Mouse (Mus musculus) kidney, postnatal 0 days (tissue): ENCODE data around the gene Ccdc144b. TPM values are rescaled to one million over a fixed set of nuclear protein-coding genes. Genes with fewer than 3 reads are reported as not detected.
A peak's percentile ranks its signal among the peaks of the same experiment; 100 is the strongest.

Experiments
- ATAC-seq: fragments of 200-750 bp; cut with Nextera tagmentation; replicated peaks from 2 replicates; pipeline ENCODE4 v1.8.0; 2017; ENCODE audit warnings: low read depth, moderate number of reproducible peaks, moderate TSS enrichment, moderate library complexity; ENCODE audit not compliant: low FRiP score
- DNase-seq: peaks from one replicate; pipeline ENCODE4 v3.0.0-alpha.2; 2016; ENCODE audit warnings: low spot score
- H3K27ac ChIP-seq: fragments of 300-500 bp; sonication (generic); 2 replicates; pipeline ENCODE4 v1.5.1; 2014; ENCODE audit warnings: mild to moderate bottlenecking
- H3K27me3 ChIP-seq: fragments of 300-500 bp; sonication (generic); 2 replicates; pipeline ENCODE4 v1.6.1; 2014; ENCODE audit warnings: low read length, mixed read lengths; ENCODE audit not compliant: insufficient read depth
- H3K36me3 ChIP-seq: fragments of 300-500 bp; sonication (generic); 2 replicates; pipeline ENCODE4 v1.6.1; 2014; ENCODE audit warnings: low read length, mixed read lengths; ENCODE audit not compliant: insufficient read depth
- H3K4me1 ChIP-seq: fragments of 300-500 bp; sonication (generic); replicated peaks from 2 replicates; pipeline ENCODE4 v1.6.1; 2014; ENCODE audit warnings: antibody characterized with exemption, low read length, mixed read lengths; ENCODE audit not compliant: insufficient read depth
- H3K4me2 ChIP-seq: fragments of 300-500 bp; sonication (generic); 2 replicates; pipeline ENCODE4 v1.6.1; 2014; ENCODE audit warnings: mild to moderate bottlenecking, low read length, moderate library complexity, mixed read lengths
- H3K4me3 ChIP-seq: fragments of 300-500 bp; sonication (generic); replicated peaks from 2 replicates; pipeline ENCODE4 v1.5.1; 2014; ENCODE audit warnings: low read depth, low read length
- H3K9ac ChIP-seq: fragments of 300-500 bp; sonication (generic); 2 replicates; pipeline ENCODE4 v1.6.1; 2014; ENCODE audit warnings: low read depth, low read length
- H3K9me3 ChIP-seq: fragments of 300-500 bp; sonication (generic); replicated peaks from 2 replicates; pipeline ENCODE4 v1.6.1; 2016; ENCODE audit warnings: low read length, inconsistent platforms, mixed read lengths
- CTCF ChIP-seq: IDR thresholded peaks from 2 replicates; pipeline ENCODE4 v1.5.1; 2016; ENCODE audit warnings: antibody characterized with exemption, low read depth, mild to moderate bottlenecking, moderate library complexity
- WGBS: fragments of 180-500 bp; shearing (Covaris S2); extraction: QIAGEN DNeasy Blood & Tissue Kit; methylation state at CpG from one replicate; pipeline ENCODE4 v1.1.7; 2014; 5-methylcytosine and 5-hydroxymethylcytosine counted together
- polyA plus RNA-seq: library from polyadenylated mRNA; unstranded; fragments of >200 nt; fragmentation: Nextera tagmentation; extraction: Ambion mirVana; gene quantifications from 2 replicates; pipeline ENCODE4 v1.2.1, GENCODE M21; 2015

Gene Ccdc144b
- polyA plus RNA-seq, 1 experiment from 2014 or later, result not detected

DNA sequence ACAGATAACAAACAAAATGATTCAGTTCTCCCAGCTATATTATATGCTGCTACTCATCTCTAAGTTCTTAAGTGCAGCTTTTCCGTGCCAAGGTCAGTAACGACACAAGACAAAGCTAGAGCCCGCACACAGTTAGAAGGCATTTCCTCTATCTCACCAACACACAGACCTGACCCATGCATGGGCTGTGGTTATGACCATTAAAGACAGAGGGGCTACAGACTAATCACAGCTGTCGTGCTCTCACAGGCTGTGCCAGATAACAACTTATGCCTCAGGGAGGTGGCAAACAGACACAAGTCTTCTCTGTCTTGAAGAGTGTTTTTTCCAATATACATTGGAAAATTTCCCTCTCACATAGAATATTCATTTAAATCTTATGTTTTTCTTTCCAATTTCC lies 88.4 kb downstream of the Ccdc144b start:
- TF ChIP-seq CTCF, result no peak
- WGBS, result 85% methylated on average over 4 of the region's 4 CpGs
- no peak overlapping the region for H3K27ac ChIP-seq
- H3K4me3 ChIP-seq, result no peak overlapping the region
- peaks cover 34% of the 10 kb centered on the region for H3K36me3 ChIP-seq
- no peak for DNase-seq
- no peaks in the 10 kb centered on the region for H3K9me3 ChIP-seq
- H3K4me1 ChIP-seq, result no peaks in the 10 kb centered on the region
- H3K4me2 ChIP-seq, result no peak overlapping the region
- no peak for ATAC-seq
- H3K27me3 ChIP-seq, result no peaks in the 10 kb centered on the region
- H3K9ac ChIP-seq, result no peak overlapping the region

DNA sequence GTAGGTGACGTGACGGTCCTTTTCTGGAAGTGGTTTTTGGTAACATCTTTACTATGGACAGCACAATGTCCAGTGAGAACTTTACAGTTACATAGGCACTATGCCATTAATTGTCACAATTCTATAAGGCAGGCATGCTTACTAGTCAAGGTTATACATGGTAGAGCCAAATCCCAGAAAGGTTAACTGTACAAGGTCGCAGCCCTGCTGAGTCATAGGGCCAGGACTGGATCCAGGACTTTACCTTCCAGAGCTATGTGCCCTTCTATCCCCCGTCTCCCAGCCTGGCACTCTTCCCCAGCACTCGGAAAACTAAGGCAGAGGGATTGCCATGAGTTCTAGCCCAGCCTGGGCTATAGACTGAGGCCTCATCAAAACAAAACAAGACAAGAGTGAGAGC lies 89.4 kb downstream of the Ccdc144b start:
- Histone ChIP-seq H3K4me1 (no peaks in the 10 kb centered on the region), H3K4me2 (no peak overlapping the region), H3K9ac (no peak overlapping the region), H3K9me3 (no peaks in the 10 kb centered on the region), H3K36me3 (peaks cover 37% of the 10 kb centered on the region), H3K27ac (no peak overlapping the region), H3K4me3 (no peak overlapping the region), H3K27me3 (no peaks in the 10 kb centered on the region)
- 91% methylated on average over 5 of the region's 5 CpGs for WGBS
- ATAC-seq, result no peak
- no peak for DNase-seq
- no peak for TF ChIP-seq CTCF

DNA sequence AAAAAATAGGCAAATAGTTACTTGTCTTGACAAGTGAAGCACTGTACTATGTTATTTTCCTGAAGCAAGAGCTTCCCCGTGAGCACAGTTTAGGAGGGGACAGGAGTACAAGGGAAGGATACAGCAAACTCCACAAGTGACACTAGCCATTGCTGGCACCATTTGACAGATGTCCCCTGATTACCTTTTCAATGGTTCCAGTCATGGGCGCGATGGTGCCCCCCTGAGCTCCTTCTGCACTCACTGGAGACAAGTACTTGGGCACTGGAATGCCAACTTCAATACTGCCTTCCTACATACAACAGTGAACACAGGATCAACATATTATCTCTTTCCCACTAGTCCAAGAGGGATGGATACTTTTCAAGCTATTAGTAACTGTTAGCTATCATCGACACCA lies 89.9 kb downstream of the Ccdc144b start:
- Histone ChIP-seq H3K4me1 (no peaks in the 10 kb centered on the region), H3K4me3 (no peak overlapping the region), H3K4me2 (no peak overlapping the region), H3K27me3 (no peaks in the 10 kb centered on the region), H3K9me3 (no peaks in the 10 kb centered on the region), H3K9ac (no peak overlapping the region), H3K27ac (no peak overlapping the region), H3K36me3 (peaks cover 37% of the 10 kb centered on the region)
- no peak for TF ChIP-seq CTCF
- ATAC-seq (no peak), DNase-seq (no peak)
- 92% methylated on average over 4 of the region's 4 CpGs for WGBS

- Histone ChIP-seq H3K36me3 (peaks cover 37% of the 10 kb centered on the region), H3K4me2 (no peak overlapping the region)
- ATAC-seq, result no peak
These were observed 90.4 kb downstream of the Ccdc144b start for GRCm38 (mm10) chr3:35962967-35963366.

More at GRCm38 (mm10) chr3:35962967-35963366, 90.4 kb downstream of the Ccdc144b start:
- Histone ChIP-seq H3K27ac (no peak overlapping the region), H3K27me3 (no peaks in the 10 kb centered on the region), H3K9me3 (no peaks in the 10 kb centered on the region), H3K4me3 (no peak overlapping the region), H3K4me1 (no peaks in the 10 kb centered on the region), H3K9ac (no peak overlapping the region)
- peak; percentile 47; the same call in 1 of the 2 replicates for TF ChIP-seq CTCF
- DNase-seq, result no peak
- 93% methylated on average over 5 of the region's 5 CpGs for WGBS

Other genes with a start within 250 kb of the Ccdc144b start
- 94.9 and 102 TPM in 2 replicates for gene Dcun1d1, start 116.1 kb downstream of the Ccdc144b start, polyA plus RNA-seq
- gene Mccc1, start 52.9 kb downstream of the Ccdc144b start, polyA plus RNA-seq, result 101 and 108 TPM in 2 replicates
- gene Acad9, start 12.4 kb upstream of the Ccdc144b start, polyA plus RNA-seq, result 77.4 and 90.3 TPM in 2 replicates
- 5.2 and 6.1 TPM in 2 replicates for gene D3Ertd254e, start 97.5 kb upstream of the Ccdc144b start, polyA plus RNA-seq
- gene Qrfpr, start 168.8 kb upstream of the Ccdc144b start, polyA plus RNA-seq, result not detected in 2 replicates